Mouse (Mus musculus) hindbrain, embryonic 11.5 days (tissue): ENCODE results near the gene Cfap61. TPM values are rescaled to one million over a fixed set of nuclear protein-coding genes. Genes with fewer than 3 reads are reported as not detected.
A peak's percentile ranks its signal among the peaks of the same experiment; 100 is the strongest.
"Not testable (repeated sequence)": the region's sequence is repeated elsewhere in the genome, so short reads cannot be mapped to it uniquely, and the experiment has no call there.

Experiments used
- ATAC-seq: fragments of 200-750 bp; cut with Nextera tagmentation; 2 replicates; pipeline ENCODE4 v1.8.0; 2017; ENCODE audit warnings: mild to moderate bottlenecking, moderate TSS enrichment, moderate library complexity; ENCODE audit not compliant: low FRiP score
- DNase-seq: peaks from one replicate; pipeline ENCODE4 v3.0.0-alpha.2; 2015; ENCODE audit warnings: low spot score
- H3K27ac ChIP-seq: fragments of 300-500 bp; sonication (generic); 2 replicates; pipeline ENCODE4 v1.5.1; 2014; ENCODE audit warnings: mild to moderate bottlenecking, low read depth, low read length
- H3K27me3 ChIP-seq: fragments of 300-500 bp; sonication (generic); 2 replicates; pipeline ENCODE4 v1.6.1; 2014; ENCODE audit warnings: mild to moderate bottlenecking, low read length, moderate library complexity, mixed read lengths; ENCODE audit not compliant: control insufficient read depth, insufficient read depth
- H3K36me3 ChIP-seq: fragments of 300-500 bp; sonication (generic); 2 replicates; pipeline ENCODE4 v1.6.1; 2014; ENCODE audit warnings: mild to moderate bottlenecking, low read length, moderate library complexity, mixed read lengths; ENCODE audit not compliant: control insufficient read depth, insufficient read depth
- H3K4me1 ChIP-seq: fragments of 300-500 bp; sonication (generic); replicated peaks from 2 replicates; pipeline ENCODE4 v1.6.1; 2014; ENCODE audit warnings: low read length, mixed read lengths; ENCODE audit not compliant: control insufficient read depth, insufficient read depth
- H3K4me2 ChIP-seq: fragments of 300-500 bp; sonication (generic); replicated peaks from 2 replicates; pipeline ENCODE4 v1.6.1; 2014; ENCODE audit warnings: mild to moderate bottlenecking, low read depth, low read length
- H3K4me3 ChIP-seq: fragments of 300-500 bp; sonication (generic); 2 replicates; pipeline ENCODE4 v1.5.1; 2014; ENCODE audit warnings: low read depth, low read length
- H3K9ac ChIP-seq: fragments of 300-500 bp; sonication (generic); 2 replicates; pipeline ENCODE4 v1.6.1; 2014; ENCODE audit warnings: low read depth, low read length
- H3K9me3 ChIP-seq: fragments of 300-500 bp; sonication (generic); 2 replicates; pipeline ENCODE4 v1.6.1; 2016; ENCODE audit warnings: low read length; ENCODE audit not compliant: control insufficient read depth
- WGBS: fragments of 180-500 bp; shearing (Covaris S2); extraction: QIAGEN DNeasy Blood & Tissue Kit; methylation state at CpG from one replicate; pipeline ENCODE4 v1.1.7; 2014; 5-methylcytosine and 5-hydroxymethylcytosine counted together
- polyA plus RNA-seq: library from polyadenylated mRNA; unstranded; fragments of >200 nt; fragmentation: Nextera tagmentation; extraction: Ambion mirVana; gene quantifications from 2 replicates; pipeline ENCODE4 v1.2.1, GENCODE M21; 2014

Cfap61 gene
- polyA plus RNA-seq, 1 experiment from 2014 or later = 2.4 TPM

- H3K27ac ChIP-seq = no peak within 1 kb of the TSS
- DNase-seq (no peak), ATAC-seq (no peak)
- H3K4me2 ChIP-seq = no peak within 1 kb of the TSS
- H3K9me3 ChIP-seq = no peaks in the 10 kb centered on the region
- H3K36me3 ChIP-seq = no peaks in the 10 kb centered on the region
- H3K27me3 ChIP-seq = no peaks in the 10 kb centered on the region
- H3K4me3 ChIP-seq = no peak within 1 kb of the TSS; the same call in 1 of the 2 replicates
- no peaks in the 10 kb centered on the region for H3K4me1 ChIP-seq
- no peak within 1 kb of the TSS for H3K9ac ChIP-seq
- WGBS = 90% methylated on average over 6 of the region's 6 CpGs
Observed at GRCm38 (mm10) chr2:145901861-145902260, 32.7 kb upstream of the Cfap61 start, which contains the start of gene Naa20. Gene Naa20 (plus strand): TSS chr2:145902099.

GRCm38 (mm10) chr2:145903061-145903901 is 31.3 kb upstream of the Cfap61 start:
- ATAC-seq = peak; percentile 97

DNA sequence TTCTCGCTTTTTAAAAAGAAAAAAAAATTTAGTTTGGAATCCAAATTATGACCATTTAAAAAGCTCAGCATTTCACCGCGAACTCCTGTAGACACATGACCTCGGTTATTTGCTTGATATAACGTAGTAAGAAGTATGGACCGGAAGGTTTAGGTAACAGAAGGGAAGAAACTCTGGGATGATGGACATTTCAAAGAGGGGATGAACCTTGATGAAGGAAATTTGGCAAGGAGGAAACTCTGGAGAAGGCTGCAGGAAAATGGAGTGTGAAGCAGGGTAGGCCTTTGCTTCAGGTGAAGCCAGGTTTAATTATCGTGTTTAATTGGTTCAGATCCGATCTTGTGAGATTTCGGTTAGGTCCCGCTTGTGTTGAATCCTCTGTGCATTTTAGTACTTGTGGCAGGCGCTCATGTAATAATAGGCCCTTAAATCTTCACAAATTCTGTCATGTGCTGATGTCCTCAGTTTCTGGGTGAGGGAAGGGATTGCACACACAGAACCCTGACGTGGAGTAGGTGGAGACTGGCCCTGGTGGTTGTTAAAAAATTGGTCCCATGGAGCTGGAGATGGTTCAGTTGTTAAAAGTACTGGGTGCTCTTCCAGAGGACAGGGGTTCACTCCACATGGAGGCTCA is 30.5 kb upstream of the Cfap61 start:
- Histone ChIP-seq H3K27me3 (no peaks in the 10 kb centered on the region), H3K4me3 (peak overlapping the region; percentile 80), H3K4me1 (no peaks in the 10 kb centered on the region), H3K36me3 (0 out of 2 replicates have a peak, but pooled peaks cover 2% of the 10 kb centered on the region), H3K9ac (peak overlapping the region; percentile 74), H3K9me3 (no peaks in the 10 kb centered on the region), H3K4me2 (peak overlapping the region; percentile 57), H3K27ac (no peak overlapping the region)
- no peak for ATAC-seq
- DNase-seq = no peak
- 33% methylated on average over 12 of the region's 12 CpGs for WGBS

More at GRCm38 (mm10) chr2:145903061-145903901, 31.3 kb upstream of the Cfap61 start:
- H3K27me3 ChIP-seq = no peaks in the 10 kb centered on the region
- no peaks in the 10 kb centered on the region for H3K36me3 ChIP-seq
- H3K27ac ChIP-seq = peak overlapping the region; percentile 43
- peak overlapping the region; percentile 74 for H3K9ac ChIP-seq
- DNase-seq = peak; percentile 94
- H3K4me3 ChIP-seq = peak overlapping the region; percentile 80
- H3K4me1 ChIP-seq = no peaks in the 10 kb centered on the region
- H3K9me3 ChIP-seq = no peaks in the 10 kb centered on the region
- H3K4me2 ChIP-seq = peak overlapping the region; percentile 57
- under 1% methylated on average over 62 of the region's 68 CpGs for WGBS

DNA sequence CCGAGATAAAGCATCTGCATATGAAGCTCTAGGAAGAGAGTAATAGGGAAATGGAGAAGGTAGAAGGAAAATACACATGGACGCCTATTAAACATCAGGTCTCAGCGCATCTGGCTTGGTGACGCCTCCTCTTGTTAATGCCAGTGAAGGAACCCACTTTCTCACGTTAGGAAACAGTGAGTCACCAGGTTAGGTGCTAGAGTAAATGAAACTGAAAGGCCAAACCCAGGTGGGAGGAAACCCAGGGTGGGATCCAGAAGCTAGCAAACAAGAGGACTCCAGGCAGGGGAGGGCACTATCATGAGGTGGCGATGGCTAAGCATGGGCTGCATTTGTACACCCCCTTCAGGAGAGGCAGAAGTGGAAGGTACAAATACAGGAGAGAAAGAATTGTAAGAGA is 29.4 kb upstream of the Cfap61 start:
- Histone ChIP-seq H3K4me2 (no peak overlapping the region), H3K27me3 (no peaks in the 10 kb centered on the region), H3K4me3 (no peak overlapping the region), H3K4me1 (no peaks in the 10 kb centered on the region), H3K9ac (no peak overlapping the region), H3K9me3 (no peaks in the 10 kb centered on the region), H3K36me3 (0 out of 2 replicates have a peak, but pooled peaks cover 2% of the 10 kb centered on the region), H3K27ac (no peak overlapping the region)
- ATAC-seq = no peak
- WGBS = 89% methylated on average over 6 of the region's 6 CpGs
- DNase-seq = no peak

GRCm38 (mm10) chr2:145905884-145906283 is 28.7 kb upstream of the Cfap61 start:
- H3K27me3 ChIP-seq, H3K27ac ChIP-seq, H3K9me3 ChIP-seq, ATAC-seq, H3K9ac ChIP-seq, H3K4me2 ChIP-seq, H3K4me1 ChIP-seq, DNase-seq, H3K4me3 ChIP-seq, H3K36me3 ChIP-seq: not testable (repeated sequence)
- WGBS = 38% methylated on average over 4 of the region's 4 CpGs

DNA sequence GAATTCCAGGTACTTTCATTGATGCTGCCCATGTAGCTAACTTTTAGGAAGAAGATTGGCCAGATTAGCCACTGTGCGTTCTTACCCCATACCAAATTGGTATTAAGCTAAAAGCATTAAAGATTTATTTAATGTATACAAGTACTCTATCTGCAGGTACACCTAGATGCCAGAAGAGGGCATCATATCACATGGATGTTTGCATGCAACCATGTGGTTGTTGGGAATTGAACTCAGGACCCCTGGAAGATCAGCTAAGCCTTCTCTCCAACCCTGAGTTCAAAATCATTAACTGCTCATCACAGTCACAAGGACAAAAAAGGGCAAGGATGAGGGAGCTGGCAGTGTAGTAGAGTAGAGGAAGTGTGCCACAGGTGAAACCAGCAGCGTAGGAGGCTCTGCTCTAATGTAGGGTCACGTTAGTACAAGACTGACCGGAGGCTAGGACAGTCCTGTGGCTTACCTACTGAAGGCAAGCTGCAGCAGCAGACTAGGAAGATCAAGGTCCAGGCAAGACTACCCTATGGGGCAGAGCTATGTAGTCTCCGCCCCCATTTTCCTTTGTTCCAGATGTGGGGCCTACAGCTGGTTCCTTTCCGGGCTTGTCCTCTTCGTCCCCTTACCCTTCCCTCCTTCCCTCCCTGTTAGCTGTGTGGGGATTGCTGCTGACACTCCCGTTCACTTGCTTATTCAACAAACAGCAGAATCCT is 13.5 kb upstream of the Cfap61 start:
- H3K36me3 ChIP-seq = peaks cover 20% of the 10 kb centered on the region; the same call in 1 of the 2 replicates
- no peak overlapping the region for H3K27ac ChIP-seq
- H3K4me1 ChIP-seq = no peaks in the 10 kb centered on the region
- H3K9me3 ChIP-seq = no peaks in the 10 kb centered on the region
- H3K4me3 ChIP-seq = no peak overlapping the region
- no peaks in the 10 kb centered on the region for H3K27me3 ChIP-seq
- no peak for ATAC-seq
- H3K4me2 ChIP-seq = no peak overlapping the region
- WGBS = 94% methylated on average over 8 of the region's 8 CpGs
- DNase-seq = no peak
- H3K9ac ChIP-seq = no peak overlapping the region

DNA sequence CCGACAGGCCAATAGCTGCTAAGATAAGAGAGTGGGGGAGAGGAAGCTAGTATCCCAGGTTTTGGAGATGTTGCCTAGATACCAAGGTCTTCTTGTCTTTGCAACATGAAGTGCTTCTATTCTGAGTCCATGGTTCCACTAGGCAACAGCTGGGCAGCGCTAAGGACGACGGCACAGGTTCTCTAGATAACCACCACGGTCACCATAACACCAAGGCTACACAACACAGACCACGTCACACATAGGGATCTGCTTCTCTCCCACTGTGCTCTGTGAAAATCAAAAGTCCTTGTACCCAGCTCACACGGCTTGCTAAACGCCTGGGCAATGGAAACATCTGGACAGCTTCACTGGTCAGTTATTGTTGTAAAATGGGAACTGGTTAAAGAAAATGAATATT is 2.4 kb downstream of the Cfap61 start:
- ATAC-seq (no peak), DNase-seq (no peak)
- H3K4me1 ChIP-seq = no peaks in the 10 kb centered on the region
- no peak overlapping the region for H3K9ac ChIP-seq
- WGBS = 82% methylated on average over 8 of the region's 8 CpGs
- no peaks in the 10 kb centered on the region for H3K9me3 ChIP-seq
- H3K27ac ChIP-seq = no peak overlapping the region
- no peak overlapping the region for H3K4me3 ChIP-seq
- no peaks in the 10 kb centered on the region for H3K36me3 ChIP-seq
- H3K27me3 ChIP-seq = no peaks in the 10 kb centered on the region
- H3K4me2 ChIP-seq = no peak overlapping the region

DNA sequence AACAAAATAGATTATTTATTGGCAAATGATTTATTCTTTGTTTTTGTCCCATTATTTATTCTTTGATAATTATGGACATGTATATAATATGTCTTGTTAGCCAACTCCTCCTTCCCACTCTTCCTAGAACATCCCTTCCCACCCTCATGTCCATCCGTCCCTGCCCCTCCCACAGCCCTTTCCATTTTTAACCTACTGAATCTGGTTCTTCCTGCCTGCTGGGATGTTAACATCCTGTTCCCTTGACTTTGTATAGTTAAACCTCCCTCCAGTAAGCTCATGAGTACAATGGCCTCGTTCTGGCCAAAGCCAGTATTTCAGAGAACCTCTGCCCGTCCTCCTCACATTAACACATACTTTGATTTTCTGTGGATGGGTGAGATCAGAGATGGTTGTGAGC is 6.8 kb downstream of the Cfap61 start:
- no peaks in the 10 kb centered on the region for H3K36me3 ChIP-seq

More for the DNA sequence above, 6.8 kb downstream of the Cfap61 start:
- Histone ChIP-seq H3K4me1 (no peaks in the 10 kb centered on the region), H3K4me2 (no peak overlapping the region), H3K9ac (no peak overlapping the region), H3K4me3 (no peak overlapping the region), H3K27me3 (no peaks in the 10 kb centered on the region), H3K9me3 (no peaks in the 10 kb centered on the region), H3K27ac (no peak overlapping the region)
- no peak for ATAC-seq
- WGBS = 69% methylated on average over 3 of the region's 3 CpGs
- DNase-seq = no peak
